Mouse (Mus musculus): ENCODE measurements at regions not wholly inside any gene's neighbourhood (a gene's known extent, or its start where the extent isn't known, plus 50 kb on each side); places are given as distances from the start of the nearest gene placed in this dataset.

DNA sequence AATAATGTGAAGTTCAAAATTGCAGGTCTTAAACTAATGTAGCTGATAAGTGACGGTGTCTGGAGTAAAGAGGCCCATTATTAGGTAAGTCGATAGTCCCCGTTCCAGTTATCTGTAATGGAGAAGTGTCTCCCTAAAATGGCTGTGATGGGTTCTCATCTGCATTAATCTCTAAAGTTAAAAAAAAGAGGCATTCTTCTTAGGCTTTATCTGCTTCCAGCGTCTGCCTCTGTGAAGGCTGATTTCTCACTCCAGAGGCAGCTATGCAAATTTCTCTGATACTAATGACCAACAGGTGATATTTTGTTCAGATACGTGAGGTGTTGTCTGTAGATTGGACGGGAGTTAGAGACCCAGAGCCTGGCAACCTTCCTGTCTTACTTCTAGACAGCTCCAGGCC is 75.9 kb upstream of the Fam204a start:
- TF ChIP-seq CTCF (conservative IDR thresholded peaks at IDR 0.05; ENCODE audit: low read length) (no peak), NANOG (IDR thresholded peaks at IDR 0.05; ENCODE audit: borderline replicate concordance, low read length) (no peak), POU5F1 (IDR thresholded peaks at IDR 0.05; ENCODE audit: borderline replicate concordance, low read length) (no peak)
